Mouse (Mus musculus): Measurements from ENCODE around the gene Elf3.
"Not testable (repeated sequence)": the region's sequence is repeated elsewhere in the genome, so short reads cannot be mapped to it uniquely, and the experiment has no call there.

Elf3 gene

GRCm38 (mm10) chr1:135258380-135259127 is at the start of gene Elf3:
TSS of gene Elf3 (minus strand) at chr1:135258568.
- no peak for DNase-seq (ENCODE audit: low spot score in 2 of 2)

- DNase-seq (ENCODE audit: low spot score in 2 of 2) = no peak
Observed at GRCm38 (mm10) chr1:135290908-135291307, 32.5 kb upstream of the Elf3 start.

GRCm38 (mm10) chr1:135286311-135286710 is 27.9 kb upstream of the Elf3 start:
- DNase-seq (ENCODE audit: low spot score in 2 of 2) = no peak

GRCm38 (mm10) chr1:135283826-135284291 is 25.5 kb upstream of the Elf3 start, which contains the start of gene Rnpep:
TSS of gene Rnpep (minus strand) at chr1:135284084.
- peak; percentile 12 to 38 for DNase-seq (ENCODE audit: low spot score in 2 of 2)

- DNase-seq (ENCODE audit: low spot score in 2 of 2) = no peak
Observed at GRCm38 (mm10) chr1:135283287-135283825, 25.0 kb upstream of the Elf3 start.

GRCm38 (mm10) chr1:135282536-135283286 is 24.3 kb upstream of the Elf3 start:
- no peak for DNase-seq (ENCODE audit: low spot score in 2 of 2)

GRCm38 (mm10) chr1:135281841-135282240 is 23.5 kb upstream of the Elf3 start:
- DNase-seq (ENCODE audit: low spot score in 2 of 2) = no peak

GRCm38 (mm10) chr1:135280646-135281045 is 22.3 kb upstream of the Elf3 start:
- no peak for DNase-seq (ENCODE audit: low spot score in 2 of 2)

GRCm38 (mm10) chr1:135271371-135271770 is 13.0 kb upstream of the Elf3 start:
- no peak for DNase-seq (ENCODE audit: low spot score in 2 of 2)

- no peak for DNase-seq (ENCODE audit: low spot score in 2 of 2)
Observed at GRCm38 (mm10) chr1:135267663-135268446, 9.5 kb upstream of the Elf3 start.

- no peak for DNase-seq (ENCODE audit: low spot score in 2 of 2)
Observed at GRCm38 (mm10) chr1:135265834-135266233, 7.5 kb upstream of the Elf3 start.

GRCm38 (mm10) chr1:135263316-135263715 is 4.9 kb upstream of the Elf3 start:
- DNase-seq (ENCODE audit: low spot score in 2 of 2) = no peak

- DNase-seq (ENCODE audit: low spot score in 2 of 2) = no peak
Observed at GRCm38 (mm10) chr1:135262329-135262728, 4.0 kb upstream of the Elf3 start.

GRCm38 (mm10) chr1:135260931-135261330 is 2.6 kb upstream of the Elf3 start:
- DNase-seq (ENCODE audit: low spot score in 2 of 2) = no peak

GRCm38 (mm10) chr1:135259128-135259436 is 714 bp upstream of the Elf3 start:
- DNase-seq (ENCODE audit: low spot score in 2 of 2) = peak; percentile 31 to 66

- no peak for DNase-seq (ENCODE audit: low spot score in 2 of 2)
Observed at GRCm38 (mm10) chr1:135256299-135256698, 2.1 kb downstream of the Elf3 start.

- DNase-seq (ENCODE audit: low spot score in 2 of 2) = no peak
Observed at GRCm38 (mm10) chr1:135252854-135253253, 5.5 kb downstream of the Elf3 start.

- DNase-seq (ENCODE audit: low spot score in 2 of 2) = no peak
Observed at GRCm38 (mm10) chr1:135251405-135251804, 7.0 kb downstream of the Elf3 start.

GRCm38 (mm10) chr1:135250706-135251105 is 7.7 kb downstream of the Elf3 start:
- DNase-seq (ENCODE audit: low spot score in 2 of 2) = no peak

- no peak for DNase-seq (ENCODE audit: low spot score in 2 of 2)
Observed at GRCm38 (mm10) chr1:135248434-135248850, 9.9 kb downstream of the Elf3 start.

GRCm38 (mm10) chr1:135244014-135244413 is 14.4 kb downstream of the Elf3 start:
- no peak for DNase-seq (ENCODE audit: low spot score in 2 of 2)

- DNase-seq (ENCODE audit: low spot score in 2 of 2) = not testable (repeated sequence)
Observed at GRCm38 (mm10) chr1:135240206-135240605, 18.2 kb downstream of the Elf3 start.

Data from spleen, postnatal 14 days (tissue).